Mouse (Mus musculus) midbrain, embryonic 13.5 days (tissue): ENCODE data around the gene Slc36a2. TPM values are rescaled to one million over a fixed set of nuclear protein-coding genes. Genes with fewer than 3 reads are reported as not detected.

Experiments used
- polyA plus RNA-seq: library from polyadenylated mRNA; unstranded; fragments of >200 nt; fragmentation: Nextera tagmentation; extraction: Ambion mirVana; gene quantifications from 2 replicates; pipeline ENCODE4 v1.2.1, GENCODE M21; 2015

Slc36a2 gene
- polyA plus RNA-seq, 1 experiment from 2014 or later, result 0.27 TPM

Other genes starting within 250 kb of the Slc36a2 start
- 13.4 and 14.4 TPM in 2 replicates for gene Tnip1, start 222.2 kb downstream of the Slc36a2 start, polyA plus RNA-seq
- 30.7 and 36.5 TPM in 2 replicates for gene Anxa6, start 151.6 kb downstream of the Slc36a2 start, polyA plus RNA-seq
- gene Ccdc69, start 106.9 kb downstream of the Slc36a2 start, polyA plus RNA-seq, result 0.19 TPM in 1 of 2 replicates, not detected in the other
- 13.2 and 14.5 TPM in 2 replicates for gene Gm2a, start 87.0 kb downstream of the Slc36a2 start, polyA plus RNA-seq
- not detected in 2 replicates for gene Slc36a3, start 33.4 kb downstream of the Slc36a2 start, polyA plus RNA-seq
- 2.7 and 2.8 TPM in 2 replicates for gene Slc36a1, start 19.3 kb upstream of the Slc36a2 start, polyA plus RNA-seq
- gene Fat2, start 151.5 kb upstream of the Slc36a2 start, polyA plus RNA-seq, result 0.04 and 0.08 TPM in 2 replicates
- gene Sparc, start 238.1 kb upstream of the Slc36a2 start, polyA plus RNA-seq, result 374 and 417 TPM in 2 replicates